Mouse (Mus musculus) lung, postnatal 0 days (tissue): Measurements from ENCODE around the gene Ptgs2. TPM values are rescaled to one million over a fixed set of nuclear protein-coding genes. Genes with fewer than 3 reads are reported as not detected.

Experiments
- ATAC-seq: fragments of 200-750 bp; cut with Nextera tagmentation; 2 replicates; pipeline ENCODE4 v1.8.0; 2017; ENCODE audit warnings: moderate library complexity
- DNase-seq: peaks from one replicate; pipeline ENCODE4 v3.0.0-alpha.2; 2016; ENCODE audit warnings: low spot score
- H3K27ac ChIP-seq: fragments of 300-500 bp; sonication (generic); 2 replicates; pipeline ENCODE4 v1.5.1; 2014; ENCODE audit warnings: antibody characterized with exemption, mild to moderate bottlenecking, low read length, mixed read lengths
- H3K27me3 ChIP-seq: fragments of 300-500 bp; sonication (generic); replicated peaks from 2 replicates; pipeline ENCODE4 v1.6.1; 2014; ENCODE audit warnings: low read length, mixed read lengths; ENCODE audit not compliant: insufficient read depth
- H3K36me3 ChIP-seq: fragments of 300-500 bp; sonication (generic); 2 replicates; pipeline ENCODE4 v1.6.1; 2014; ENCODE audit warnings: low read length, mixed read lengths; ENCODE audit not compliant: insufficient read depth
- H3K4me1 ChIP-seq: fragments of 300-500 bp; sonication (generic); 2 replicates; pipeline ENCODE4 v1.6.1; 2014; ENCODE audit warnings: antibody characterized with exemption, low read depth, low read length, mixed read lengths; ENCODE audit not compliant: insufficient read depth
- H3K4me2 ChIP-seq: fragments of 300-500 bp; sonication (generic); replicated peaks from 2 replicates; pipeline ENCODE4 v1.6.1; 2014; ENCODE audit warnings: low read depth, mild to moderate bottlenecking, low read length, moderate library complexity, mixed read lengths
- H3K4me3 ChIP-seq: fragments of 300-500 bp; sonication (generic); 2 replicates; pipeline ENCODE4 v1.5.1; 2014; ENCODE audit warnings: low read depth, low read length
- H3K9ac ChIP-seq: fragments of 300-500 bp; sonication (generic); replicated peaks from 2 replicates; pipeline ENCODE4 v1.6.1; 2014; ENCODE audit warnings: low read depth, mild to moderate bottlenecking
- H3K9me3 ChIP-seq: fragments of 300-500 bp; sonication (generic); 2 replicates; pipeline ENCODE4 v1.6.1; 2016; ENCODE audit warnings: low read length, mixed read lengths
- CTCF ChIP-seq: IDR thresholded peaks from 2 replicates; pipeline ENCODE4 v1.5.1; 2016; ENCODE audit warnings: antibody characterized with exemption, mild to moderate bottlenecking
- EP300 ChIP-seq: IDR thresholded peaks from 2 replicates; pipeline ENCODE4 v1.6.1; 2016; ENCODE audit warnings: antibody characterized with exemption, mild to moderate bottlenecking, control low read depth
- WGBS: fragments of 180-500 bp; shearing (Covaris S2); extraction: QIAGEN DNeasy Blood & Tissue Kit; methylation state at CpG from one replicate; pipeline ENCODE4 v1.1.7; 2014; 5-methylcytosine and 5-hydroxymethylcytosine counted together
- polyA plus RNA-seq: library from polyadenylated mRNA; unstranded; fragments of >200 nt; fragmentation: Nextera tagmentation; extraction: Ambion mirVana; gene quantifications from 2 replicates; pipeline ENCODE4 v1.2.1, GENCODE M21; 2015

The Ptgs2 gene
- polyA plus RNA-seq, 1 experiment from 2014 or later: 1.5 TPM

DNA sequence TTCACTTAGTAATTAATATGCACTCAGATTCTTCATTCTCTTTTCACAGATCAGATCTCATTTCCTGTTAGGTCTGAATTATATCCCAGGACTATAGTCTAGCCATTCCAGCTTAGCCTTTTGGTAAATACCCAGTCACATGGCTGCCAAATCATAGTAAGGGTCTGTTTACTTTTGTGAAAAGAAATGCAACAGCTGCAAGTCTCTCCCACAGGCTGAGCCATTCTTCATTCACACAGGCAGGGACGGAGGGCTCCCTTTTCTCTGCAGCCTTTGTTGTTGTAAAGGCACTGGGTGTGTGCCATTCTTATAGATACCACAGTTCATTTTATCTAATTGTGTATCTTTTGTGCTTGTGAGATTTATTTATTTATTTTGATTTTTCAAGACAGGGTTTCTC, 9.6 kb upstream of the Ptgs2 start:
- H3K27me3 ChIP-seq: no peaks in the 10 kb centered on the region
- H3K4me2 ChIP-seq: no peak overlapping the region
- WGBS: 23% methylated on average over 1 of the region's 1 CpGs
- H3K4me3 ChIP-seq: no peak overlapping the region
- no peaks in the 10 kb centered on the region for H3K4me1 ChIP-seq
- no peaks in the 10 kb centered on the region for H3K9me3 ChIP-seq
- no peak for ATAC-seq
- TF ChIP-seq CTCF (no peak), EP300 (no peak)
- no peak for DNase-seq
- H3K36me3 ChIP-seq: no peaks in the 10 kb centered on the region
- H3K9ac ChIP-seq: no peak overlapping the region
- no peak overlapping the region for H3K27ac ChIP-seq

DNA sequence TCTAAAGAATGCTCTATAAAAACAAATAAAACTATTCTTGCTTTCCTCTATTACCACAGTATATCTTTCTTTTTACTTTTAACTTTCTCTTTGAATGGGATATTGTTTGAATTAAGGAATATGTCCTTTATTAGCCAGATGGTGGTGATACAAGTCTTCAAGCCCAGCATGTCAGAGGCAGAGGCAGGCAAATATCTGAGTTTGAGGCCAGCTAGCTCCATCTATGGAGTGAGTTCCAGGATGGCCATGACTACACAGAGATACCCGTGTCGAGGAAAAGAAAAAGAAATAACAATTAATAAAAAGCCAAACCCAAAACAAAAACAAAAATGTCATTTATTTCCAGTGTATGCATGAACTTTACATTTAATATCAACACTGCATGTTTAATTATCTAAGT, 2.8 kb upstream of the Ptgs2 start:
- Histone ChIP-seq H3K9ac (no peak overlapping the region), H3K27ac (no peak overlapping the region), H3K4me2 (no peak overlapping the region), H3K4me1 (no peaks in the 10 kb centered on the region), H3K27me3 (no peaks in the 10 kb centered on the region), H3K36me3 (no peaks in the 10 kb centered on the region), H3K9me3 (no peaks in the 10 kb centered on the region), H3K4me3 (no peak overlapping the region)
- 90% methylated on average over 2 of the region's 2 CpGs for WGBS
- TF ChIP-seq EP300 (no peak), CTCF (no peak)
- DNase-seq (no peak), ATAC-seq (no peak)

DNA sequence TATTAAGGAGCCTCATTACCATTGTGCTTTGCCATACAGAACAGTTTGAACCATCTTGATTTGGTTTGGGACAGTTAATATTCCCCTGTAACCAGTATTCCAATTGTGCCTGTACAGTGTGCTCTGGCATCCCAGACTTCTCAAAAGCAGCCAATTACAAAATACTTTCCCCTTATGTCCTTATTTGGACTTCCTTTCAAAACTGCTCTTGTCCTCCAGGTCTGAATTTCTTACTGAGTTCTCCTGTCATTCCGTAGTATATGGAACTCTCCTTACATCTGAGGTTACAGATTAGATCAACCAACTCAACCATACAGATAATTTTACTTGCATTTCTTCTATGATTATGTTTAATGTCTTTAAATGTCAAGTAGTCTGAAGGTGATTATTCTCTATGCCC, 2.1 kb upstream of the Ptgs2 start:
- Histone ChIP-seq H3K4me3 (no peak overlapping the region), H3K27ac (no peak overlapping the region), H3K9ac (no peak overlapping the region), H3K27me3 (no peaks in the 10 kb centered on the region), H3K4me2 (no peak overlapping the region), H3K9me3 (no peaks in the 10 kb centered on the region), H3K36me3 (no peaks in the 10 kb centered on the region), H3K4me1 (no peaks in the 10 kb centered on the region)
- DNase-seq (no peak), ATAC-seq (no peak)
- TF ChIP-seq EP300 (no peak), CTCF (no peak)
- WGBS: 45% methylated on average over 1 of the region's 1 CpGs

DNA sequence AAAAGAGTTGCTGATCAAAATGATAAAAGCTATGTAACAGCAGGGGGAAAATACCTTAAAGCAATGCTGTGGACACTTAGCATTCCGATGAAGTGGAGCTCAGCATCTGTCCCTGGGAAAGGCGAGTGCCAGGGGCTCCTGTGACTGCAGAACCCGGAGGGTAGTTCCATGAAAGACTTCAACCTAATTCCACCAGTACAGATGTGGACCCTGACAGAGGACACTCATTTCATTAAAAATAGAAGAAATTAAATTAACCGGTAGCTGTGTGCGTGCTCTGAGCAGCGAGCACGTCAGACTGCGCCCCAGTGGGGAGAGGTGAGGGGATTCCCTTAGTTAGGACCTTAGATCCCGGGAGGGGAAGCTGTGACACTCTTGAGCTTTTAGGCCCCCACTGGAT, 457 bp upstream of the Ptgs2 start:
- peak overlapping the region; percentile 66 for H3K4me2 ChIP-seq
- H3K4me3 ChIP-seq: peak overlapping the region; percentile 39; the same call in 1 of the 2 replicates
- ATAC-seq (peak; percentile 5; the same call in 1 of the 2 replicates), DNase-seq (no peak)
- no peaks in the 10 kb centered on the region for H3K4me1 ChIP-seq
- WGBS: 3% methylated on average over 9 of the region's 9 CpGs
- no peak overlapping the region for H3K27ac ChIP-seq
- H3K9me3 ChIP-seq: no peaks in the 10 kb centered on the region
- no peak overlapping the region for H3K9ac ChIP-seq
- TF ChIP-seq CTCF: no peak
- no peak for TF ChIP-seq EP300
- H3K27me3 ChIP-seq: no peaks in the 10 kb centered on the region
- H3K36me3 ChIP-seq: no peaks in the 10 kb centered on the region

DNA sequence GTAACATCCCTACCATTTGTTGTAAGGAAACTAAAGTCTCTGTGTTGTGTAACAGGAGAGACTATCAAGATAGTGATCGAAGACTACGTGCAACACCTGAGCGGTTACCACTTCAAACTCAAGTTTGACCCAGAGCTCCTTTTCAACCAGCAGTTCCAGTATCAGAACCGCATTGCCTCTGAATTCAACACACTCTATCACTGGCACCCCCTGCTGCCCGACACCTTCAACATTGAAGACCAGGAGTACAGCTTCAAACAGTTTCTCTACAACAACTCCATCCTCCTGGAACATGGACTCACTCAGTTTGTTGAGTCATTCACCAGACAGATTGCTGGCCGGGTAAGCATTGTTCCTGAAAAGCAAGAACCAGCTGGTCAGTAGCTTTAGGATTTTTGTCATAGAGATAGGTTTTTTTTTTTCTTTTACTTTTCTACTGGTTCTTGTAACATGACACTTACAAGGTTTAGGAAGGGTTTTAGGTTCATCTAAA, 4.4 kb downstream of the Ptgs2 start:
- DNase-seq (no peak), ATAC-seq (no peak)
- Histone ChIP-seq H3K9ac (no peak overlapping the region), H3K9me3 (no peaks in the 10 kb centered on the region), H3K4me1 (no peaks in the 10 kb centered on the region), H3K4me2 (no peak overlapping the region), H3K4me3 (no peak overlapping the region), H3K27me3 (no peaks in the 10 kb centered on the region), H3K36me3 (no peaks in the 10 kb centered on the region), H3K27ac (no peak overlapping the region)
- 79% methylated on average over 6 of the region's 6 CpGs for whole genome bisulfite sequencing
- TF ChIP-seq EP300 (no peak), CTCF (no peak)

DNA sequence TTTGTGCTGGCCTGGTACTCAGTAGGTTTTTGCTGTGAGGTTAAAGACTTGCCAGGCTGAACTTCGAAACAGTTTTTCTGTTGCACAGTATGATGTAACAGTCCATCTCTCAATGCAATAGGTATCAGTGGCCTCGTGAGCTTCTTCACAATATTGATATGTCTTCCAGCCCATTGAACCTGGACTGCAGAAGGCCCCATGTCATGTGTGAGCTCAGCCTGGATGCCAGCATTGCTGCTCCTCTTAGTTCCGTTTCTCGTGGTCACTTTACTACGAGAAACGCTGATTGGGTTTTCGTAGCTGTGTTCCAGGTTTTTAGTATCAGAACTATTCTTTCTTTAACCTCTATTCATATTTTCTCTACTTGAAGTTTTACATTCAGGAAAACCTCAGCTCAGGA, 6.9 kb downstream of the Ptgs2 start:
- 91% methylated on average over 7 of the region's 7 CpGs for WGBS
- Histone ChIP-seq H3K27ac (no peak overlapping the region), H3K4me3 (no peak overlapping the region), H3K4me1 (no peaks in the 10 kb centered on the region), H3K36me3 (no peaks in the 10 kb centered on the region), H3K9me3 (no peaks in the 10 kb centered on the region), H3K4me2 (no peak overlapping the region), H3K9ac (no peak overlapping the region), H3K27me3 (no peaks in the 10 kb centered on the region)
- DNase-seq (no peak), ATAC-seq (no peak)
- TF ChIP-seq EP300 (no peak), CTCF (no peak)

DNA sequence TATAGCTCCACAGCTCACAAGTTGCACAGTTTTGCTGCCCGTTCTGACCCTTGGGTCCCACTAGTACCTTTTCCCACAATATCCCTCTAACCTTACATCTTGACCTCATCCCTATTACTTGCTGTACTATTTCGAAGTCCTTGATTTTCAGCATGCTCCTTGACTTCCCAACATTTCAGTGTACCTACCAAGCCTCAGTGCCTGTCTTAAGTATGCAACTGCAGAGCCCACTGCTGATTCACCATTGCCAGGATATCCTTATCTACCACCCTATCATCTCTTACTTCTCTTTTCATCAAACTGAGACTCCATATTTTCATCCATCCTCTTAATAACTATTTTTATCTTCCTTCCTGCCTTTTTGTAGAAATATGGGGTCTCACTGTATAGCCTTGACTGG, 9.8 kb downstream of the Ptgs2 start:
- Histone ChIP-seq H3K4me1 (no peaks in the 10 kb centered on the region), H3K9ac (no peak overlapping the region), H3K27ac (no peak overlapping the region), H3K36me3 (no peaks in the 10 kb centered on the region), H3K4me3 (no peak overlapping the region), H3K27me3 (no peaks in the 10 kb centered on the region), H3K4me2 (no peak overlapping the region), H3K9me3 (no peaks in the 10 kb centered on the region)
- no peak for ATAC-seq
- DNase-seq: no peak
- WGBS: 73% methylated on average over 2 of the region's 2 CpGs
- no peak for TF ChIP-seq CTCF
- no peak for TF ChIP-seq EP300
